Mouse (Mus musculus) cerebellum, adult 2 months (tissue): ENCODE results near the gene Erich6b.

Experiments
- CTCF ChIP-seq: fragments of 200-500 bp; IDR thresholded peaks from 2 replicates; pipeline ENCODE4 v1.5.1; 2011; ENCODE audit warnings: low read depth, mild to moderate bottlenecking, control low read depth, low read length, moderate library complexity, borderline replicate concordance; ENCODE audit not compliant: insufficient read depth
- POLR2A ChIP-seq: fragments of 200-500 bp; IDR thresholded peaks from 2 replicates; pipeline ENCODE4 v1.6.1; 2011; ENCODE audit warnings: low read length, control low read depth, borderline replicate concordance; ENCODE audit not compliant: insufficient read depth

DNA sequence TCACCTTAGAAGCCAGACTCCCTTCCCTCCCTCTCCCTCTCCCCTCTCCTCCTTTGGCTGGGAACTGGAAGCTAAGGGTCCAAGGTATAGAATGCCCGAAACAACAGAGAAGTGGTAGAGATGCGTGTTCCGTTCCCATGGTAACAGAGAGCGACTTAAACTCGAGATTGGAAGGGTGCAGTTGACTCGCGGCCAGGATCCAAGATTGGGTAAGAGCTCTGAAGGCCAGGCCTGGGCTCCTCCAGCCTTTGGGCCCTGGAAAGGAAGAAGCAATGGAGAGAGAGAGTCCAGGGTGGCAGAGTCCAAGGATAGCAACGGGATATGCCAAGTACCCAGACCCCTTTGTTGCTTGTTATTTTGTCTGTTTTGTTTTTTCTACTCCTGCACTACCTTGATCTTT is at the start of gene Erich6b:
- TF ChIP-seq POLR2A, result no peak
- no peak for TF ChIP-seq CTCF
